Mouse (Mus musculus) embryonic facial prominence, embryonic 14.5 days (tissue): ENCODE measurements at regions not wholly inside any gene's neighbourhood (a gene's known extent, or its start where the extent isn't known, plus 50 kb on each side); places are given as distances from the start of the nearest gene placed in this dataset.

Experiments
- ATAC-seq: fragments of 200-750 bp; cut with Nextera tagmentation; 2 replicates; pipeline ENCODE4 v1.8.0; 2017; ENCODE audit warnings: low read depth, moderate number of reproducible peaks, moderate TSS enrichment
- DNase-seq: peaks from one replicate; pipeline ENCODE4 v3.0.0-alpha.2; 2015; ENCODE audit warnings: low spot score
- H3K27ac ChIP-seq: fragments of 300-500 bp; sonication (generic); replicated peaks from 2 replicates; pipeline ENCODE4 v1.5.1; 2014; ENCODE audit warnings: low read depth, mild to moderate bottlenecking, low read length, moderate library complexity
- H3K27me3 ChIP-seq: fragments of 300-500 bp; sonication (generic); replicated peaks from 2 replicates; pipeline ENCODE4 v1.6.1; 2014; ENCODE audit warnings: low read length; ENCODE audit not compliant: control insufficient read depth, insufficient read depth
- H3K36me3 ChIP-seq: fragments of 300-500 bp; sonication (generic); 2 replicates; pipeline ENCODE4 v1.6.1; 2014; ENCODE audit warnings: low read length, mixed read lengths; ENCODE audit not compliant: control insufficient read depth, insufficient read depth
- H3K4me1 ChIP-seq: fragments of 300-500 bp; sonication (generic); 2 replicates; pipeline ENCODE4 v1.6.1; 2014; ENCODE audit warnings: antibody characterized with exemption, low read length; ENCODE audit not compliant: control insufficient read depth, insufficient read depth
- H3K4me2 ChIP-seq: fragments of 300-500 bp; sonication (generic); 2 replicates; pipeline ENCODE4 v1.6.1; 2014; ENCODE audit warnings: low read depth, mild to moderate bottlenecking, low read length, moderate library complexity, mixed read lengths
- H3K4me3 ChIP-seq: fragments of 300-500 bp; sonication (generic); 2 replicates; pipeline ENCODE4 v1.5.1; 2014; ENCODE audit warnings: low read depth, mild to moderate bottlenecking, low read length
- H3K9ac ChIP-seq: fragments of 300-500 bp; sonication (generic); 2 replicates; pipeline ENCODE4 v1.6.1; 2014; ENCODE audit warnings: low read depth, mild to moderate bottlenecking, low read length, moderate library complexity, mixed read lengths
- H3K9me3 ChIP-seq: fragments of 300-500 bp; sonication (generic); 2 replicates; pipeline ENCODE4 v1.6.1; 2016; ENCODE audit warnings: low read length; ENCODE audit not compliant: control insufficient read depth
- WGBS: fragments of 180-500 bp; shearing (Covaris S2); extraction: QIAGEN DNeasy Blood & Tissue Kit; methylation state at CpG from one replicate; pipeline ENCODE4 v1.1.7; 2014; 5-methylcytosine and 5-hydroxymethylcytosine counted together

DNA sequence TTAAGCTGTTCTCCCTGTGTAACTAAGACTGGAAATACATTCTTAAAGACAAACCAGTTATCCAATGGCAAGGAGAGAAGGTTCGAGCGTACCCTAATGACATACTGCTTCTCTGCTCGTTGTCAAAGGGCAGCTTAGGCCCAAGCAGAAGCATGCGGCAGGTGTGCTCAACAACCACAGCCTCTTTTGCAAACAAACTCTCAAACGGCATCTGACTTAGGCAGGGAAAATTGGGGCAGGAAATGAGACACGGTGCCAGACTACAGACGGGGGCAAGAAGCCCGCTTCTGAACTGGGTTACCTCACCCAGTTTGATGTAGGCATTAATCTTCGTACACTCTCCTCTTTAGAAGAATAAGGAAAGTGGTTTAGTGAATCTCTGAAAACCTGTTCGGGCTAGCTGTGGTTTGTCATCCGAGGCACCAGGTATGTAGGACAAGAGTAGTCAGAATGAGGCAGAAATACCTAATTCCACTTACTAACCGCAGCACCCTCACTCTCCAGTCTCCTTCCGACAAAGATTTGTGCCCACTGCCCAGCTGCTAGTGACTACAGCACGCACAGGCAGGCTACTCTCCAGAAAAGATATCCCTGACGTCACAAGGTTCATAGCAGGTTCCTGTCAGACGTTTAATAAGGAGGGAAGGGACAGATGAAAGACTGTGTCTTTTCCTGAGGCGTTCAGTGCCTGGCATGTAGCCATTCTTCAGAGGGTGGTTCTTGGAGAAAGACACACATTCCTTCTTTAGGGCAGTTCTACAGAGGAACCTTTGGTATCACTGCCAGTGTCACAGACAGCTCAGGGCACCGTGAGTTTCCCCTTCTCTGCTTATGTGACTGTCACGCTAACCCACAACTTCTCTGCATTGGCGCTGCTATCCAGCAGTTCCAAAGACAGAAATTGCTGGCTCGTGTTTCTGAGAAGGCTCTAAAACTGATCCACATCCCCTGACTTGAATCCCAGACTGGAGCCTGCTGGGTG, 175.8 kb downstream of the Tmx1 start:
- H3K4me2 ChIP-seq: no peak overlapping the region
- H3K27ac ChIP-seq: 0 out of 2 replicates have a peak overlapping the region, but pooled peaks have one; percentile 8
- WGBS: 53% methylated on average over 21 of the region's 21 CpGs
- H3K9ac ChIP-seq: no peak overlapping the region
- no peaks in the 10 kb centered on the region for H3K36me3 ChIP-seq
- no peaks in the 10 kb centered on the region for H3K4me1 ChIP-seq
- DNase-seq: peak; percentile 69
- H3K4me3 ChIP-seq: no peak overlapping the region
- H3K9me3 ChIP-seq: no peaks in the 10 kb centered on the region
- H3K27me3 ChIP-seq: no peaks in the 10 kb centered on the region
- peak; percentile 72 for ATAC-seq

- H3K9me3 ChIP-seq: no peaks in the 10 kb centered on the region
- WGBS: 79% methylated on average over 5 of the region's 5 CpGs
- no peaks in the 10 kb centered on the region for H3K27me3 ChIP-seq
- H3K27ac ChIP-seq: no peak overlapping the region
- no peak for ATAC-seq
- H3K4me2 ChIP-seq: no peak overlapping the region
- no peaks in the 10 kb centered on the region for H3K36me3 ChIP-seq
- H3K9ac ChIP-seq: no peak overlapping the region
- no peak overlapping the region for H3K4me3 ChIP-seq
- no peak for DNase-seq
- H3K4me1 ChIP-seq: no peaks in the 10 kb centered on the region
These were observed 176.5 kb downstream of the Tmx1 start for GRCm38 (mm10) chr12:70629371-70629770.

DNA sequence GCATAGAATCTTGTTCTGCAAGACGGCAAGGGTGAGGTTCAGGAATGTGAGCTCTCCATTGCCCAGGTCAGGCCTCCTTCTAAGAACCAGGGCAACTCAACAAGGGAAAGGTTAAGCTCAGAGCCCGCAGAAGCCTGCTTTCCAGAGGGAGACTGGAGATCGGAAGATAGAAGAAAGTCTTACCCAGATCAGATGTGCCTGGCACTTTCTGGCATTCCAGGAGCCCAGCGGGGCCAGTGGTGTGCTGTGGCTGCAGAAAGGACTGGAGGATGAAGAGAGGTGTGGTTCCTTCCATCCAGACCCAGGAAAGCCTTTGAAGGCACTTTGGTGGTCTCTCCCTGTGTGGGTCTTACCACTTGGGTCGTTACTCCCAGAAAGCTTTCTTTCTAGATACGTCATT, 178.4 kb downstream of the Tmx1 start:
- Histone ChIP-seq H3K27me3 (no peaks in the 10 kb centered on the region), H3K4me3 (no peak overlapping the region), H3K9ac (no peak overlapping the region), H3K4me2 (no peak overlapping the region), H3K9me3 (no peaks in the 10 kb centered on the region), H3K36me3 (no peaks in the 10 kb centered on the region), H3K27ac (no peak overlapping the region), H3K4me1 (no peaks in the 10 kb centered on the region)
- 75% methylated on average over 6 of the region's 6 CpGs for WGBS
- ATAC-seq: no peak
- DNase-seq: no peak

DNA sequence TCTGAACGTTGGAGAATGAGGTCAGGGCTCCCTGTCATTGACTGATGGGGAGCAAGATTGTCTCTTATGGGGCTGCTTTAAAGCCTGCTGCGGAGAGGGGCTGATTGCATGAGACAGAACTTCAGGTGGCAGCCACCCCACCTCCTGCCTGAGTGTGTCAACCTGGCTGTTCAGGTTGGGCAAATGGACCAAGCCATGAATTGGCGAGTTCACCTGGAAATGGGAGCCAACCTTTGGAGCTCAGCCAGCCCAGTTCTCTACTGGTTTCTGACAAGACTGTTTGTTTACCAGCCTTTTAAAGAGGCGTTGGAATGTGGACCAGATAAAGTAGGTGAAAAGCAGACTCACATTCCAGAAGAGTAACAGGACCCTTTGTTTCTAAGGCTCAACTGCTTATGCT, 180.3 kb downstream of the Tmx1 start:
- Histone ChIP-seq H3K9me3 (no peaks in the 10 kb centered on the region), H3K4me1 (no peaks in the 10 kb centered on the region), H3K27me3 (no peaks in the 10 kb centered on the region), H3K27ac (no peak overlapping the region), H3K4me3 (no peak overlapping the region), H3K4me2 (no peak overlapping the region), H3K36me3 (no peaks in the 10 kb centered on the region), H3K9ac (no peak overlapping the region)
- WGBS: 62% methylated on average over 4 of the region's 4 CpGs
- ATAC-seq: no peak
- no peak for DNase-seq

DNA sequence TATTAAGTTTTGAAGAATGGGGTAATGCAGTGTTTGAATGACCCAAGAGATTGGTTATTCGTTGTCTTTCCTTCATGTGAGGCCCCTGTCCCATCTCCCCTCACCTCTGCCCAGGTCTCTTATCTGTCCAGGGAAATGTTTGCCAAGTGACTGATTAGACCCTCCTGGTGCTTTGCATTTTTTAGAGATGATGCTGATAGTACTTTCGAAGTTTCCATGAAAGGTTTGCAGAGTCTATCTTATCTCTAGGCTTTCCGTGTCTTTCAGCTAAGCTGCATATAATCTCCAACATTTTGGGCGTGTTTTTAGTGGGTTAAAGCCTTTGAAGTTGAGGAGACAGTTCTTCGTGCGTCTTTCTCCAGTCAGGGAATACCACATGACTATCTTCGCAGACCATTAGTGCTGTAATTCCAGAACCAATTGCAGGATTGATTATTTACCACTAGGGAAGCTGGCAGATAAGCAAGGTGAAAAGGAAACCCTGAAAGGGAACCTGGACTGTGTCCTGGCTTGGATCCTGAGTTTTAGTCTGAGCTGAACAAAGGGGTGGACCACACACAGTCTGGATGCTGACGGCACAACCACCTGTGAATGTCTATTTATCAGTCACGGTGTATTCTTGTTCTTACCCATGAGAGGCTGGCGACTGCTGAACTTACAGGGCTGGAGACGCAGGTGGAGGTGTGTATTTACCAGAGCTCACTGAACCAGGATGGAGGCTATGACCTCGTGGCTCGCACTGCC, 180.9 kb downstream of the Tmx1 start:
- ATAC-seq: no peak
- 52% methylated on average over 13 of the region's 13 CpGs for WGBS
- no peaks in the 10 kb centered on the region for H3K36me3 ChIP-seq

GRCm38 (mm10) chr12:70635997-70636396, 183.1 kb downstream of the Tmx1 start:
- Histone ChIP-seq H3K36me3 (no peaks in the 10 kb centered on the region), H3K27ac (no peak overlapping the region), H3K4me3 (no peak overlapping the region), H3K4me1 (no peaks in the 10 kb centered on the region), H3K9me3 (no peaks in the 10 kb centered on the region), H3K9ac (no peak overlapping the region), H3K4me2 (no peak overlapping the region), H3K27me3 (no peaks in the 10 kb centered on the region)
- ATAC-seq: no peak
- no peak for DNase-seq
- WGBS: 64% methylated on average over 7 of the region's 7 CpGs

More for the DNA sequence above, 180.9 kb downstream of the Tmx1 start:
- Histone ChIP-seq H3K9me3 (no peaks in the 10 kb centered on the region), H3K27me3 (no peaks in the 10 kb centered on the region), H3K27ac (no peak overlapping the region), H3K9ac (no peak overlapping the region), H3K4me2 (no peak overlapping the region), H3K4me1 (no peaks in the 10 kb centered on the region), H3K4me3 (no peak overlapping the region)
- no peak for DNase-seq

DNA sequence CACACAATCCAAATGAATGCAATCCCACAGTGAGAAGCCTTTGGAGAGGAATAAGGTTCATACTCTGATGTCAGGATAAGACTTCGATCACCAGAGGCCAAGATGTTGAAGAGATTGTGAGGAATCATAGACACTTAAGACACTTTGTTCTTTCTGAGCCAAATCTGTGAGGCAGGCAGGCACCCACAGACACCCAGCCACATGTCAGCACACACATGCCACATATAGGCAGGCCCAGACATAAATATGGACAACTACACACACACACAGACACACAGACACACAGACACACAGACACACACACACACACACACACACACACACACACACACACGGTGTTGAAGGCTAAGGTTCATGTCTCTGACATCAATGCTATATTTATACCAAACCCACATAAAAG, 185.1 kb upstream of the Frmd6 start:
- Histone ChIP-seq H3K4me3 (no peak overlapping the region), H3K9ac (no peak overlapping the region), H3K9me3 (no peaks in the 10 kb centered on the region), H3K27ac (no peak overlapping the region), H3K4me2 (no peak overlapping the region), H3K4me1 (no peaks in the 10 kb centered on the region), H3K36me3 (no peaks in the 10 kb centered on the region), H3K27me3 (no peaks in the 10 kb centered on the region)
- 86% methylated on average over 2 of the region's 2 CpGs for WGBS
- DNase-seq: no peak
- no peak for ATAC-seq

GRCm38 (mm10) chr12:70644910-70645309, 180.4 kb upstream of the Frmd6 start:
- Histone ChIP-seq H3K9ac (no peak overlapping the region), H3K27me3 (no peaks in the 10 kb centered on the region), H3K4me3 (no peak overlapping the region), H3K4me2 (no peak overlapping the region), H3K36me3 (no peaks in the 10 kb centered on the region), H3K4me1 (peaks cover 11% of the 10 kb centered on the region; the same call in 1 of the 2 replicates), H3K9me3 (no peaks in the 10 kb centered on the region), H3K27ac (no peak overlapping the region)
- WGBS: 79% methylated on average over 2 of the region's 2 CpGs
- ATAC-seq (no peak), DNase-seq (no peak)
